Mouse (Mus musculus) stomach, embryonic 14.5 days (tissue): ENCODE data around the gene Slc8b1. TPM values are rescaled to one million over a fixed set of nuclear protein-coding genes. Genes with fewer than 3 reads are reported as not detected.

Experiments
- ATAC-seq: fragments of 200-750 bp; cut with Nextera tagmentation; 2 replicates; pipeline ENCODE4 v1.8.0; 2017; ENCODE audit warnings: low read depth, moderate TSS enrichment; ENCODE audit not compliant: insufficient number of reproducible peaks, insufficient read depth, low FRiP score
- H3K27ac ChIP-seq: fragments of 300-500 bp; sonication (generic); 2 replicates; pipeline ENCODE4 v1.5.1; 2014; ENCODE audit warnings: mild to moderate bottlenecking, low read length, moderate library complexity, mixed read lengths
- H3K27me3 ChIP-seq: fragments of 300-500 bp; sonication (generic); 2 replicates; pipeline ENCODE4 v1.6.1; 2014; ENCODE audit warnings: low read length, control low read depth, mixed read lengths; ENCODE audit not compliant: control insufficient read depth, insufficient read depth
- H3K36me3 ChIP-seq: fragments of 300-500 bp; sonication (generic); 2 replicates; pipeline ENCODE4 v1.6.1; 2014; ENCODE audit warnings: mild to moderate bottlenecking, control low read depth, low read length, moderate library complexity, mixed read lengths; ENCODE audit not compliant: control insufficient read depth, insufficient read depth
- H3K4me1 ChIP-seq: fragments of 300-500 bp; sonication (generic); 2 replicates; pipeline ENCODE4 v1.6.1; 2014; ENCODE audit warnings: low read length, control low read depth, mixed read lengths; ENCODE audit not compliant: control insufficient read depth, insufficient read depth
- H3K4me2 ChIP-seq: fragments of 300-500 bp; sonication (generic); replicated peaks from 2 replicates; pipeline ENCODE4 v1.6.1; 2014; ENCODE audit warnings: low read depth, low read length, control low read depth
- H3K4me3 ChIP-seq: fragments of 300-500 bp; sonication (generic); 2 replicates; pipeline ENCODE4 v1.5.1; 2014; ENCODE audit warnings: low read depth, low read length, control low read depth
- H3K9ac ChIP-seq: fragments of 300-500 bp; sonication (generic); replicated peaks from 2 replicates; pipeline ENCODE4 v1.6.1; 2014; ENCODE audit warnings: low read depth, mild to moderate bottlenecking, control low read depth, low read length, moderate library complexity, mixed read lengths
- H3K9me3 ChIP-seq: fragments of 300-500 bp; sonication (generic); 2 replicates; pipeline ENCODE4 v1.6.1; 2016; ENCODE audit warnings: low read depth, low read length, control low read depth; ENCODE audit not compliant: control insufficient read depth
- WGBS: fragments of 180-500 bp; shearing (Covaris S2); extraction: QIAGEN DNeasy Blood & Tissue Kit; methylation state at CpG from one replicate; pipeline ENCODE4 v1.1.7; 2014; 5-methylcytosine and 5-hydroxymethylcytosine counted together
- polyA plus RNA-seq: library from polyadenylated mRNA; unstranded; fragments of >200 nt; fragmentation: Nextera tagmentation; extraction: Ambion mirVana; gene quantifications from 2 replicates; pipeline ENCODE4 v1.2.1, GENCODE M21; 2014

Gene Slc8b1
- polyA plus RNA-seq, 1 experiment from 2014 or later = 5.4 TPM

DNA sequence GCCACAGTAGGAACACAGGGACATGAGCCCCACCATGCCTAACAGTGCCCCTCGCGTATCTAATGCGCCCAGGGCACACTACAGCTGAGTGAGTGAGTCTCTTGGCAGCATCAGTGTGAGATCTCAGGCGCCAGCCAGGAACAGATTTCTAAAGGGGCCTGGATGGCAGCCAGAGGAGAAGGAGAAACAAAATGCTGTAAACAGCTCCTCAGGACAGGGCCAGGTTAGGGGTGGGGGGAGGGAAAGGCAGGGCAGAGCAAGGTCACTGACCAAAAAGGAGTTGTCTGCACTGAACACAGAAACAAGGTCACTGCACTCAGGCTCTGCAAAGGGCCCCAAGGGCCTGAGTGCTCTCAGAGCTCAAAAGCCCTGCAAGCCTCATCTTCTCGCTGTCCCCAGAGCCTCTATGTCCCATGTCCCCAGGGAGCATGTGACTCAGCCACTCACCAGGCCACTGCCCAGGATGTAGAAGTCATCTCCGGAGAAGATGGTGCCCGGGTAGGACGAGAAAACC, 20.2 kb upstream of the Slc8b1 start:
- WGBS = 85% methylated on average over 8 of the region's 8 CpGs
- no peaks in the 10 kb centered on the region for H3K27me3 ChIP-seq
- no peak overlapping the region for H3K4me2 ChIP-seq
- no peak for ATAC-seq
- no peak overlapping the region for H3K4me3 ChIP-seq
- no peak overlapping the region for H3K9ac ChIP-seq
- no peak overlapping the region for H3K27ac ChIP-seq
- H3K36me3 ChIP-seq = peaks cover 9% of the 10 kb centered on the region; the same call in 1 of the 2 replicates
- H3K4me1 ChIP-seq = no peaks in the 10 kb centered on the region
- no peaks in the 10 kb centered on the region for H3K9me3 ChIP-seq

DNA sequence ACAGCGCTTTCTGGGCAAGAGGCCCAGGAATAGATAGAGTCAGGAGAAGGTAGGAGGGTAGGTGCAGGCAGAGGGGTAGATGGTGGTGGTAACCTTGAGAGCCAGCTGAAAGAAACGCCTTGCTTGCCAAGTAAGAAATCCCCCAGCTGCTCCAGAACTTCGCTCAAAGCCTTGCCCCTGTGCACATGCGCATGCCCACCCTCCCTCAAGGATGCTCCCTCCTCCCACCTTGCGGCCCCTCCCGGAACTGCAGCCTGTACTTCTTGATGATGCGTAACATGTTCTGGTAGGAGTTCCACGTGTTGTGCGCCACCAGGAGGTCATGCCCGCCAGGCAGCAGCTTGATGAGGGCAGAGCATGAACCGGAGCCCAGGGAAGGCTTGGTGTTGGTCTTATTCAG, 18.5 kb upstream of the Slc8b1 start:
- H3K9ac ChIP-seq = no peak overlapping the region
- no peaks in the 10 kb centered on the region for H3K27me3 ChIP-seq
- no peak for ATAC-seq
- H3K4me2 ChIP-seq = no peak overlapping the region
- peaks cover 7% of the 10 kb centered on the region; the same call in 1 of the 2 replicates for H3K36me3 ChIP-seq
- H3K27ac ChIP-seq = no peak overlapping the region
- 65% methylated on average over 11 of the region's 11 CpGs for WGBS
- no peak overlapping the region for H3K4me3 ChIP-seq
- H3K9me3 ChIP-seq = no peaks in the 10 kb centered on the region
- H3K4me1 ChIP-seq = no peaks in the 10 kb centered on the region

DNA sequence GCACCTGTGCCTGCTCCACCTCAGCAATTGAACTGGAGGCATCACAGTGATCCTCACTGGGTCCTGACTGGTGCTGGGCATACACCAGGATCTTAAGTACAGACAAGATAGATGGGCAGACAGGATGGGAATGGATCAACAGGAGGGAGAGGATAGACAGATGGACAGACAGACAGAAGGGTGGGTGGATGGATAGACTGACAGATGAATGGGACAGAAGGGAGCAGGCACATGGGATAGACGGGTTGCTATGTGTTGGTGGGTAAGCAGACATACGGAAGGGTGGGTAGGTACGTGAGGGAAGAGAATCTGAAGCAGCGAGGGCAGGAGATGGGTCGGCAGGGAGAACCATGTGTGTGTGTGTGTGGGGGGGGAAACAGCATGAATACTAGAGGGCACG, 17.5 kb upstream of the Slc8b1 start:
- Histone ChIP-seq H3K4me3 (no peak overlapping the region), H3K27ac (no peak overlapping the region), H3K9me3 (no peaks in the 10 kb centered on the region), H3K27me3 (no peaks in the 10 kb centered on the region), H3K4me1 (no peaks in the 10 kb centered on the region), H3K9ac (no peak overlapping the region), H3K36me3 (peaks cover 7% of the 10 kb centered on the region; the same call in 1 of the 2 replicates), H3K4me2 (no peak overlapping the region)
- 92% methylated on average over 6 of the region's 6 CpGs for WGBS
- ATAC-seq = no peak

GRCm38 (mm10) chr5:120493873-120494395, 17.0 kb upstream of the Slc8b1 start:
- ATAC-seq = no peak
- 87% methylated on average over 9 of the region's 9 CpGs for WGBS
- H3K36me3 ChIP-seq = peaks cover 5% of the 10 kb centered on the region; the same call in 1 of the 2 replicates

GRCm38 (mm10) chr5:120495064-120495702, 15.8 kb upstream of the Slc8b1 start:
- H3K9ac ChIP-seq = no peak overlapping the region
- H3K27me3 ChIP-seq = no peaks in the 10 kb centered on the region
- ATAC-seq = no peak
- no peak overlapping the region for H3K4me3 ChIP-seq
- peaks cover 3% of the 10 kb centered on the region; the same call in 1 of the 2 replicates for H3K36me3 ChIP-seq
- no peaks in the 10 kb centered on the region for H3K4me1 ChIP-seq
- H3K9me3 ChIP-seq = no peaks in the 10 kb centered on the region
- WGBS = 79% methylated on average over 10 of the region's 10 CpGs
- no peak overlapping the region for H3K27ac ChIP-seq
- no peak overlapping the region for H3K4me2 ChIP-seq

More at GRCm38 (mm10) chr5:120493873-120494395, 17.0 kb upstream of the Slc8b1 start:
- Histone ChIP-seq H3K9me3 (no peaks in the 10 kb centered on the region), H3K27ac (no peak overlapping the region), H3K4me2 (no peak overlapping the region), H3K4me3 (no peak overlapping the region), H3K9ac (no peak overlapping the region), H3K4me1 (no peaks in the 10 kb centered on the region), H3K27me3 (no peaks in the 10 kb centered on the region)

DNA sequence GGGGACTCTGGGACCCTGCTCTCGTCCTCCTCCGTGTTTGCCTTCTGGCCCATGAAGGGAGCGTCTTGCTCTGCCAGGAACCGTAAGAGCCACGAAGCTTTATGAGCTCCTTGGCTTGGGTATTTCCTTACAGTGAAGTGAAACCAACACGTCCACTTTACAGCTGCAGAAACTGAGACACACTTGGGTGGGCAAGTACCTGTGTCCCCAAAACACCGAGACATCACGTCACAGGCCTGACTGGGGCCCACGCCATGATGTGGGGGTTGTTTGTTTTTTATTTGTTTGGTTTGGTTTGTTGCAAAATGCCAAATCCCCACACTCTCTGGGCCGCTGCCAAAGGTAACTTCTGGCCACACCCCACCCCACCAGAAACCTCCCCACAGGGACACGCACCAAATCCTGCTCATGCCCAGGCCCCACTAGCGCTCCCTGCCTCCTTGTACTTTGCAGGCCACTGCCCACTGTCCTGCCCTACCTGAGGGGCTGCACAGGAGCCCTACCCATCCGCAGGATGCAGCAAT, 15.2 kb upstream of the Slc8b1 start:
- ATAC-seq = no peak
- H3K36me3 ChIP-seq = peaks cover under 1% of the 10 kb centered on the region; the same call in 1 of the 2 replicates
- 91% methylated on average over 13 of the region's 13 CpGs for WGBS

GRCm38 (mm10) chr5:120497071-120497470, 13.9 kb upstream of the Slc8b1 start:
- Histone ChIP-seq H3K9me3 (no peaks in the 10 kb centered on the region), H3K27ac (no peak overlapping the region), H3K9ac (no peak overlapping the region), H3K4me2 (no peak overlapping the region), H3K36me3 (no peaks in the 10 kb centered on the region; the same call in 1 of the 2 replicates), H3K4me1 (no peaks in the 10 kb centered on the region; the same call in 1 of the 2 replicates), H3K27me3 (no peaks in the 10 kb centered on the region), H3K4me3 (no peak overlapping the region)
- ATAC-seq = no peak
- 84% methylated on average over 3 of the region's 3 CpGs for WGBS

More for the DNA sequence above, 15.2 kb upstream of the Slc8b1 start:
- H3K9me3 ChIP-seq = no peaks in the 10 kb centered on the region
- H3K27me3 ChIP-seq = no peaks in the 10 kb centered on the region
- no peaks in the 10 kb centered on the region for H3K4me1 ChIP-seq
- no peak overlapping the region for H3K27ac ChIP-seq
- no peak overlapping the region for H3K4me3 ChIP-seq
- H3K4me2 ChIP-seq = no peak overlapping the region
- H3K9ac ChIP-seq = no peak overlapping the region

GRCm38 (mm10) chr5:120499202-120499601, 11.8 kb upstream of the Slc8b1 start:
- Histone ChIP-seq H3K27me3 (no peaks in the 10 kb centered on the region), H3K4me1 (peaks cover 6% of the 10 kb centered on the region), H3K4me3 (no peak overlapping the region), H3K9me3 (no peaks in the 10 kb centered on the region), H3K9ac (no peak overlapping the region), H3K36me3 (no peaks in the 10 kb centered on the region; the same call in 1 of the 2 replicates), H3K27ac (no peak overlapping the region), H3K4me2 (no peak overlapping the region)
- ATAC-seq = no peak
- 79% methylated on average over 4 of the region's 4 CpGs for WGBS
